Mouse (Mus musculus) retina, embryonic 14.5 days (tissue): Measurements from ENCODE around the gene Smad6.

Experiments used
- DNase-seq: peaks from one replicate; pipeline ENCODE4 v3.0.0-alpha.2; 2015; ENCODE audit warnings: low spot score

The Smad6 gene

GRCm38 (mm10) chr9:63912051-63912450 is 109.8 kb downstream of the Smad6 start:
- no peak for DNase-seq

GRCm38 (mm10) chr9:63909618-63910017 is 112.2 kb downstream of the Smad6 start:
- DNase-seq = peak; percentile 87

- no peak for DNase-seq
Observed at GRCm38 (mm10) chr9:63904543-63904942, 117.3 kb downstream of the Smad6 start.
